Mouse (Mus musculus): ENCODE data around the gene Slc35a3. TPM values are rescaled to one million over a fixed set of nuclear protein-coding genes. Genes with fewer than 3 reads are reported as not detected.

The Slc35a3 gene
- polyA plus RNA-seq, 1 experiment: 16.2 TPM

- TF ChIP-seq GATA1 (IDR thresholded peaks at IDR 0.05; ENCODE audit: low read length): no peak
Observed at GRCm38 (mm10) chr3:116656184-116656965, 56.3 kb downstream of the Slc35a3 start.

- TF ChIP-seq GATA1 (IDR thresholded peaks at IDR 0.05; ENCODE audit: low read length): no peak
Observed at GRCm38 (mm10) chr3:116653278-116653945, 59.2 kb downstream of the Slc35a3 start.

- TF ChIP-seq GATA1 (IDR thresholded peaks at IDR 0.05; ENCODE audit: low read length): no peak
Observed at GRCm38 (mm10) chr3:116652033-116652446, 60.6 kb downstream of the Slc35a3 start.

GRCm38 (mm10) chr3:116650698-116651097, 61.9 kb downstream of the Slc35a3 start:
- no peak for TF ChIP-seq GATA1 (IDR thresholded peaks at IDR 0.05; ENCODE audit: low read length)

- no peak for TF ChIP-seq GATA1 (IDR thresholded peaks at IDR 0.05; ENCODE audit: low read length)
Observed at GRCm38 (mm10) chr3:116648805-116649204, 63.8 kb downstream of the Slc35a3 start.

- no peak for TF ChIP-seq GATA1 (IDR thresholded peaks at IDR 0.05; ENCODE audit: low read length)
Observed at GRCm38 (mm10) chr3:116646387-116646786, 66.2 kb downstream of the Slc35a3 start.

- no peak for TF ChIP-seq GATA1 (IDR thresholded peaks at IDR 0.05; ENCODE audit: low read length)
Observed at GRCm38 (mm10) chr3:116642373-116642772, 70.3 kb downstream of the Slc35a3 start.

GRCm38 (mm10) chr3:116641811-116642371, 70.7 kb downstream of the Slc35a3 start:
- no peak for TF ChIP-seq GATA1 (IDR thresholded peaks at IDR 0.05; ENCODE audit: low read length)

GRCm38 (mm10) chr3:116640024-116640423, 72.6 kb downstream of the Slc35a3 start:
- TF ChIP-seq GATA1 (IDR thresholded peaks at IDR 0.05; ENCODE audit: low read length): no peak

GRCm38 (mm10) chr3:116638572-116638971, 74.1 kb downstream of the Slc35a3 start:
- TF ChIP-seq GATA1 (IDR thresholded peaks at IDR 0.05; ENCODE audit: low read length): no peak

GRCm38 (mm10) chr3:116637693-116638476, 74.7 kb downstream of the Slc35a3 start:
- no peak for TF ChIP-seq GATA1 (IDR thresholded peaks at IDR 0.05; ENCODE audit: low read length)

- TF ChIP-seq GATA1 (IDR thresholded peaks at IDR 0.05; ENCODE audit: low read length): no peak
Observed at GRCm38 (mm10) chr3:116635799-116636198, 76.8 kb downstream of the Slc35a3 start.

GRCm38 (mm10) chr3:116634853-116635252, 77.8 kb downstream of the Slc35a3 start:
- no peak for TF ChIP-seq GATA1 (IDR thresholded peaks at IDR 0.05; ENCODE audit: low read length)

- TF ChIP-seq GATA1 (IDR thresholded peaks at IDR 0.05; ENCODE audit: low read length): no peak
Observed at GRCm38 (mm10) chr3:116634091-116634490, 78.5 kb downstream of the Slc35a3 start.

- no peak for TF ChIP-seq GATA1 (IDR thresholded peaks at IDR 0.05; ENCODE audit: low read length)
Observed at GRCm38 (mm10) chr3:116632971-116633370, 79.7 kb downstream of the Slc35a3 start.

- TF ChIP-seq GATA1 (IDR thresholded peaks at IDR 0.05; ENCODE audit: low read length): no peak
Observed at GRCm38 (mm10) chr3:116631459-116631858, 81.2 kb downstream of the Slc35a3 start.

All from G1E-ER4 (cell line).